Mouse (Mus musculus) adrenal gland, postnatal 4 days (tissue): ENCODE data around the gene Ywhag. TPM values are rescaled to one million over a fixed set of nuclear protein-coding genes. Genes with fewer than 3 reads are reported as not detected.

Experiments
- DNase-seq, 2 experiments: peaks; one replicate each; pipeline ENCODE4 v3.0.0; 2021 to 2022; ENCODE audit warnings: low spot score in 2 of 2, mixed read lengths in 2 of 2
- long read RNA-seq, 2 experiments: library from polyadenylated mRNA; stranded (forward); transcript quantifications; one replicate each; pipeline ENCODE4 v2.0.0; 2021
- total RNA-seq, 2 experiments: library from RNA; stranded (reverse); gene quantifications; 2 replicates each; pipeline ENCODE4 v1.2.3; 2021

Ywhag gene
- 100 to 1,000 TPM; 285 to 303 TPM for total RNA-seq
- long read RNA-seq, experiment 1, transcript Ywhag-202 (2 exons, 417 nt), result major isoform, 5 of 40 reads
- long read RNA-seq, experiment 1, partial matches to known transcripts, result 0 of 40 reads
- long read RNA-seq, experiment 1, other reads (novel, unspliced or antisense), result 31 of 40 reads
- long read RNA-seq, experiment 2, transcript Ywhag-201 (2 exons, 3,520 nt), result major isoform, 114 of 244 reads
- long read RNA-seq, experiment 2, partial matches to known transcripts, result 129 of 244 reads
- long read RNA-seq, experiment 2, other reads (novel, unspliced or antisense), result 1 of 244 reads

DNA sequence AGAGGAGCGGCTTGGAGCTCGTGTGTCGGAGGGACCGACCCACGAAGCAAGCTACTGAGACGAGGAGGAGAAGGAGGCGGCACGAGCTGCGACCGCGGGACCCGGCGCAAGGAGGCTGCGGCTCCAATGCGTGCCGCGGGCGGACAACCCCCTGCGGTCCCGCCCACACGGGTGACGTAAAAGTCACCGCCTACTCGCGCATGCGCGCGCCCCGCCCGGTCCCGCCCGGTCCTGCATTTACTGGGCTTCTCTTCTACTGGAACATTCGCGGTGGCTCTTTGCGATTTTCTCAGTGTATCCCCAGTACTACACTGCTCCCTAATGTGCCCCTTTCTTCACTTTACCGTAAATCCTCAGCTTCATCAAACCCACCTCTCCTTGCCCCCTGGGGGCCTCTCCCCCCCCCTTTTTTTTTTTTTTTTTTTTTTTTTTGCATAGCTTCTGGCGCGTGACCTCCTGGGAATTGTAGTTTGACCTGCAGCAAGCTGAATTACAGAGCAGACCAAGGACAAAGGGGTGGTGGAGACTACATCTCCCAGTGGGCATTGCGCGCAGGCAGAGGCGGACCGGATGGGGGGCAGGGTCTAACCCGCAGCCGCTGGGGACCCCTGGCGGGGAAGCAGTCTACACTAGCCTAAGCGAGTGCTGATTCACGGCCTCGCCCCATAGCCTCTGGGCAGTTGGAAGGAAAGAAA, at the start of gene Ywhag:
Gene Ywhag, minus strand, starts transcription at position 136 of the 695 bp plus-strand sequence.
- DNase-seq, result peak; percentile 94 to 98

DNA sequence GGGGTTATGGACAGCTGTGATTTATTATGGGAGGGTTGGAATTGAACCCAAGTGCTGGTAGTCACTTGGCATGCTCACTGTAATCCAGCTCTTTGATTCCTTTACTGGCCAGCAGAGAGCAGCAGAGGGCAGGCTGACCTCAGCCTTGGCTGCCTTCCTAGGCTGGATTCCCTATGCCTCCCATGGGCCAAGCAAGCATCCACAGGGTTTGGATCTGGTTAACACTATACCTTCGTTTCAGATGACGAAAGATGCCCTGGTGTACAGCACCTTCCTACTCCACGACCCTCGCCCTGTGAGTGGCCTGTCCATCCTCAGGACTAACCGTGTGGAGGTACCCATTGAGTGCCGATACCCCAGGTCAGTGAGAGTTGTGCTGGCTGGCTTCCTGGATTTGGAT, 48.0 kb upstream of the Ywhag start:
- peak in 1 of 2 experiments; percentile 19 for DNase-seq

DNA sequence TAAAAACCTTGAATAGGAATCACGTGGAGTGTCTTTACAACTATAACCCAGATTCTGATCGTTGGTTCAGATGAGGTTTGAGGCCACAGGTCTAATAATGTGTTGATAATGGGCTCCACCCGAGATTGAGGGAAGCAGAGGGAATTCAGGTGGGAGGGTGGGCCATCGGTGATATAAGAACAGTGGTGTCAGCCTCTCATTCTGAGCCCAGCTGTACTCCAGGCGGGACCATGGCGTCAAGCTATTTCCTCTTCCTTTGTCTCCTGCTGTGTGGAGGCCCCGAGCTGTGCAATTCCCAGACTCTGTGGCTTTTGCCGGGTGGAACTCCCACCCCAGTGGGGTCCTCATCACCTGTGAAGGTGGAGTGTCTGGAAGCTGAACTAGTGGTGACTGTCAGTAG, 45.5 kb upstream of the Ywhag start, which contains the start of gene Zp3:
Gene Zp3, plus strand, starts transcription at position 196 of the 400 bp plus-strand sequence.
- DNase-seq, result no peak

DNA sequence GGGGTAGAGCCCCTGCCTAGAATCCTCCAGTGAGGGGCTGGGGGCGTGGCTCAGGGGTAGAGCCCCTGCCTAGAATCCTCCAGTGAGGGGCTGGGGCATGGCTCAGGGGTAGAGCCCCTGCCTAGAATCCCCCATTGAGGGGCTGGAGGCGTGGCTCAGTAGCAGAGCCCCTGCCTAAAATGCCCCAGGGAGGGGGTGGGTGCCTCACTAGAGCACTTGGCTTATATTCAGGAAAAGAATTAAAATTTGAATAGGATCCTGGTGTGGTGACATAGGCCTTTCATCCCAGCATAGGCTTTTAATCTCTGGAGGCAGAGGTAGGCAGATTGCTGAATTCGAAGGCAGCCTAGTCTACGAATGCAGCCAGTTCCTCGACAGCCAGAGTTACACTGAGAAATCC, 45.0 kb upstream of the Ywhag start:
- DNase-seq, result no peak

DNA sequence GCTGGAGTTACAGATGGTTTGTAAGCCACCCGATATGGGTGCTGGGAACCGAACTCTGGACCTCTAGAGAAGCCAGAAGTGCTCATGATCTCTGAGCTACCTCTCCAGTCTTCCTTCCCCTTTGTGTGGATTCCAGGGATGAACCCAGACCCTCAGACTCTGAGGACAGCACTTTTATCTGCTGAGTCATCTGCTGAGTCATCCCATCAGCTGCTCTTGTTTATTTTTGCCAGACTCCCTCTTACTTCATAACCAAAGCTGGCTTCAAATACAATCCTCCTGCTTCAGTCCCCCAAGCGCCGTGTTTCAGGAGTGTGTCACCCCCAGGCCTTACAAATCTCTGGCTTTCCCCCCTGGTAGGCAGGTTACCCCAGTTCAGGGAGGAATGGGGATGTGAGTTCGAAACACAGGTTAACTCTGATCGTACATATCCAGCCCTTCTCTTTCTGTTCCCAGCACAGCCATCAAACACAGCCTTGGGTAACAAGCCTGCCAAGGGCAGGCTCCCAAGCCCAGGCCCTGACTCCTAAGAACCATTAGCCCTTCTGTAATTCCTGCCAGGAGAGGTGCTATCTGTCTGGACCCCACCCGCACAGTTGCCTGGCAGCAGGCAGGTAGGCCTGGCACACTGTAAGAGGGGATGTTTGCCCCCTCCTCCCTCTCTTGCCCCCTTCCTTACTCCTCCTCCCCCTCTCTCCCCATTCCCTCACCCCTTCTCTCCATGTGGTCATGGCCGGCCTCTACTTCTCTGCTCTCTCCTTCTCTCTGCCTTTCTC, 41.7 kb upstream of the Ywhag start:
- no peak for DNase-seq

DNA sequence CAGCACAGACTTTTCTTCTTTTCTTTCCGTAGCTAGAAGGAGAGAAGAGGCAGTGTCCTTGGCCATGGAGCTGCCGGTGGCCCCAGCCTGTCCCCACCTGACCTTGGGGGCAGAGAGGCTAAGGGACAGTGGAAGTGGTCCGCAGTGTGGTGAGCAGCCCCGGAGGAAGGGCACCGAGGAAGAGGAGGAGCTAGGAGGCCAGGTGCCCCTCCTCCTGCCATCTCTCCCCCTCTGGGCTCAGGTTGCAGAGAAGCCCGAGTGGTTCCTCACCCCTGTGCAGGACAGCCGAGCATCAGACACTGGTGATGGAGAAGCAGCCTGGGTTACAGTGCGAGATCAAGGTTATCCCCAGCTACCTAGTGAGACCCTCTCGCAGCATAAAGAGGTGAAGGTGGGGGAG, 39.9 kb upstream of the Ywhag start, which contains the start of gene Ssc4d:
Gene Ssc4d, minus strand, starts transcription at position 167 of the 400 bp plus-strand sequence.
- no peak for DNase-seq

DNA sequence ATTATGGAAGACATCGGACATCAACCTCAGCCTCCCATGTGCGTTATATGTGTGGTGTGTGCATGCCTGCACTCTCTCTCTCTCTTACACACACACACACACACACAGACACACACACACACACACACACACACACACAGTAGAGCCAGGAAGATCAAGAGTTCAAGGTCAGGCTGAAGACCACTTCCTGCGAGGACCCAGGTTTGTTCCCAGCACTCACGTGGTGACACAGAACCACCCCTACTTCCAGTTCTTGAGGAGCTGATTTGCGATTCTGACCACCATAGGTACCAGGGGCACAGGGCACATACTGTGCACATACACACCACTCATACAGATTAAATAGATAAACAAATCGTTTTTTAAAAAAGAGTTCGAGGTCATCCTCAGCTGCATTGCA, 37.5 kb upstream of the Ywhag start:
- no peak for DNase-seq

DNA sequence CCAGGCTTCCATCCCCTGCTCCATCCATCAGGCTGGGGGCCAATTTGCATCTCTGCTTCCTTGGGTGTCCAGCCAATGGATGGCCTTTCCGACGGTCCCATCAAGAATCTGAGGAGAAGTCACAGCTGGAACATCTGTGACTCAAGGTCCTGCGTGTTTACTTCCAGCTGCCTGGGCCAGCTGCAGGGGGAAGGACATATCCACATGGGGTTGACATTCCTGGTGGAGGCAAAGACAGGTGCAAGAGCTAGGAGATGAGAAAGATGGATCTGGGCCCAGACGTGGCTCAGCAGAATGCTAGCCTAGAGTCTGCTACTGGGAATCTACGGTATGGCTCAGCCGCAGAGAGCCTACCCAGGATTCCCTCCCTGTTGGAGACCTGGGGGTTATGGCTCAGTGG, 35.8 kb upstream of the Ywhag start:
- DNase-seq, result no peak

DNA sequence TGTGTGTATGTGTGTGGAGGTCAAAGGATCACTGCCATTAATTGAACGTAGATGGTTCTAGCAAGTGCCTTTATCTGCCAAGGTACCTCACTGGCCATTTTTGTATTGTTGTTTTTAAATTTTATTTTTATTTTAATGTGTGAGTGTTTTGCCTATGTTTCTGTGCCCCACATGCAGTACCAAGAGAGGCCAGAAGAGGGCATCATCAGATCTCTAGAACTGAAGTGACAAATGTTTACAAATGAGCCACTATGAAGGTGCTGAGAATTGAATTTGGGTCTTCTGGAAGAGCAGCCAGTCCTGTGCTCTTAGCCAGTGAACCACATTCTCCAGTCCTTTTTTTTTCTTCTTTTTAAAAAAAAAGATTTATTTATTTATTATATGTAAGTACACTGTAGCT, 34.4 kb upstream of the Ywhag start:
- no peak for DNase-seq

DNA sequence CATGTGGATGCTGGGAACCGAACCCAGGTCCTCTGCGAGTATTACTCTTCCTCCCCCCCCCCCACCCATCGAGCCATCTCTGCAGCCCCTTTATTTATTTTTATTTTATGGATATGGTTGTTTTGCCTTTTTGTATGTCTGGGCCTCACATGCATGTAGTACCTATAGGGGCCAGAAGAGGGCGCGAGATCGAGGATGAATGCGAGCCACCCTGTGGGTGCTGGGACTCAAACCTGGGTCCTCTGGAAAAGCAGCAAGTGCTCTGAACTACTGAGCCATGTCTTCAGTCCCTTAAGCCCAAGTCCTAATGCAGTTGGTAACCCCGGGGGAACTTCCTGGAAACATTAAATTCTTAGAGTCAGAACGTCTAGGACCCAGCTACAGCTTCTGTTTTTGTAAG, 32.5 kb upstream of the Ywhag start:
- no peak for DNase-seq

DNA sequence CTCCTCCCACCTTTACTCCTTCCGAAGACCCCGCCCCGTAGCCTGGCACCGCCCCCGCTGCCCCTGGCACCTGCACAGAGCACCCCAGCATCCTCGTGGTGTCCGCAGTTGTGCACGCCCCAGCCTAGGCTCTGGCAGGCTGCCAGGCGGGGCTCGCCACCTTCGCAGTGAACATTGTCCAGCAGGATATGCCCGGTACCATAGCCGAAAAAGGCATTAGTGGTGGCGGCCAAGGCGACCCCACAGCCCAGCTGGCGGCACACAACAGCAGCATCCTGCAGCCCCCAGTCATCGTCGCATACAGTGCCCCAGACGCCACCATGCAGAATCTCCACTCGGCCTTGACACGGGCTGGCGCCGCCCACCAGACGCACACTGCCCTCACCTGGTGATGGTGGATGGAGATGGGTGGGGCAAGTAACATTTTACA, 31.1 kb upstream of the Ywhag start:
- no peak for DNase-seq

DNA sequence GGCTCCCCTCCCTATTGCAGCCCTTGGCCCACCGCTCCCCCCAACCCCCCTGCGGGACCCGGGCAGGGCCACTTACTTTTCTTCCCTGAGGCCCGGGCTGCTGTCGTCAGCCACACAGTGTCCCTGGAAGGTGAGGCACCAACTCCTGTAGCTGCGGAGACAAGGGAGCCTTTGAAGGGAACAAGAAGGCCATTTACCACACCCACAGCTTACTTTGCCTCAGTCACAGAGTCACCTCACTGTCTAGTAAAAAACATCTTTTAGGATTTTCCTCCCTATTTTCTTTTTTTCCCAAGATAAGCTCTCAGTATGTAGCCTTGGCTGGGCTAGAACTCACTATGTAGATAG, 28.8 kb upstream of the Ywhag start:
- no peak for DNase-seq

DNA sequence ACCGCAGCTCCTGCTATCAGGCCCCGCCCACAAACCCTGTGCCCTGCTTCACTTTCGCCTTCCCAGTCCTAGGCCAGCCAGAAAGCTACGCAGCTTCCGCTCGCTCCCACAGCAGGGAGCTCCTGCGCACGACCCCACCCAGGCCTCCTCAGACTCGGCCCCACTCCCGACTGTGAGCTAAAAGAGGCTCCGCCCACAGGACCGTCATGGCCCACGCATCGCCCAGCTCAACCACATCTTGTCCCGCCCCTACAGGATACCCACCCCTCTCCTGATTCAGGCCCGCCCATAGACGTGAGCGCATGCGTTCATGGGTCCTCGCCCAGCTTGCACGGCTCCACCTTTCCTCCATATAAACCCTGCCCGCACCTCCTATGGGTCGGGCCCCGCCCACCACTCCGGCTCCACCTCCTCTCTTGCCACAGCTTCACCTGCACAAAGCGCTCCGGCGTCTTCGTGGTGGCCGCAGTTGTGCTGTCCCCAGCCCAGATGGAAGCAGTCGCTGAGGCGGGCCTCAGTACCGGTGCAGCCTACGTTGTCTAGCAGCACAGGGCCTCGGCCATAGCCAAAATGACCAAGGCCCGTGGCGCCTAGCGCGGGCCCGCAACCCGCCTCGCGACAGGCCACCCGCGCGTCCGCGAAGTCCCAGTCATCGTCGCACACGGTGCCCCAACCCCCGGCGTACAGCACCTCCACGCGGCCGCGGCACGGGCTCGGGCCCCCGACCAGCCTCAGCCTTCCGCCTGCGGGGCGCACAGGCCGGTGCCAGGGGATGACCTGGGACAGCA, 28.3 kb upstream of the Ywhag start:
- peak; percentile 82 to 94 for DNase-seq

DNA sequence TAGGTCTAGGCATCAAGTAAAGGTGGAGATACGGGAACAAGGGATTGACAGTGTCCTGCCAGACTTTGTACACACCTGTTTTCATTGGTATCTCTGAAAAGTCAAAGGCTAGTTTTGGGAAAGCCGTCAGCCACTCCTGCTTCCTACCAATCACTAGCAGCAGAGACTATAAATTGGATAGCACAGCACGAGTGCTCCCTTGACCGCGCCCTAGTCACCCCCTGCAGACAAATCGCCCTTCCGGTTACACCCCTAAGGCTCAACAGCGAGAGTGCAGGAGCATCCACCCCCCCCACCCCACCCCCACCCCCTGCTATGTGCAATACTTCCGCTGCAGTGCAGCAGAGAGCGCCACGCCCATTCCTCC, 27.7 kb upstream of the Ywhag start:
- no peak for DNase-seq

DNA sequence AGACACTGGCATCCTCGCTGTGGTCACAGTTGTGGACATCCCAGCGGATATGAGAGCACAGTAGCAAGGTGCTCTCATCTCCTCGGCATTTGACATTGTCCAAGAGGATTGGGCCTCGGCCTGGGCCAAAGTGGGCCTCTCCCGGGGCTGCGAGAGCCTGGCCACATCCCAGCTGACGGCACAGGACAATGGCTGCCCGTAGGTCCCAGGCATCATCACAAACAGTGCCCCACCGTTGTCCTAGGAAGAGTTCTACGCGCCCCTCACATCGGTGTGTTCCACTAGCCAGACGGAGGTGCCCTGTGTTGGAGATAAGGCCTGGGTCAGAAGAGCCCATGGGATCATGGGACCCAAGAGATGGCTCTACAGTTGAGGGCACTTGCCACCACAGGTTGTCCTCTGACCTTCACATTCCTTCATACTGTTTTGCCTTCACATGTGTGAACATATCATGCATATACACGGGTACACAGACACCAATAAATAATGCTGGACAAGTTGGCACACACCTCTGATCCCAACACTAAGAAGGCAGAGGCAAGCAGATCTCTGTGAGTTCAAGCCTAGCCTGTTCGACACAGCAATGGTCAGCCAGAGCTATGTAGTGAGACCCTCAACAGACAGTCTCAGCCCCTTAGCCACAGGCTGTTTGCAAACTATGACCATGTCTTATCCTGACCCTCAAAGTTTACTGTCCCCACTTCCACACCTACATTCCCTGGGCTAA, 26.7 kb upstream of the Ywhag start:
- no peak for DNase-seq

DNA sequence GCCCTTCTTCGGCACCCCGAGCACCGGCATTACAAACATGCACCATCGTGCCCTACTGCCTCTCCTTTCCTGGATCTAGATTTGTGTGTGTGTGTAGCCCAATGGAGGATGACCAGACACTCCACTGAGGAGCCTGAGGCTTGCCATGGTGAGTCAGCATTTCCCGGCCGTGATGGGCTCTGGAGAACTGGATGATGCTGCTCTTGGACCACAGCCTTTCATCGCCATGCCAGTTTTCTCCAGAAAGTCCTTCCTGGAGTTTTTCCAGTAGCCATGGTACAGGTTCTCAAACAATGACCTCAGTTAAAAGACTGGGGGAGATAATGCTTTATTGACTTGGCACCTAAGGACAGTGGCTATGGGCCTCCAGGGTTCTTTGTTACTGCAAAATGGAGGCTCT, 25.5 kb upstream of the Ywhag start:
- no peak for DNase-seq

DNA sequence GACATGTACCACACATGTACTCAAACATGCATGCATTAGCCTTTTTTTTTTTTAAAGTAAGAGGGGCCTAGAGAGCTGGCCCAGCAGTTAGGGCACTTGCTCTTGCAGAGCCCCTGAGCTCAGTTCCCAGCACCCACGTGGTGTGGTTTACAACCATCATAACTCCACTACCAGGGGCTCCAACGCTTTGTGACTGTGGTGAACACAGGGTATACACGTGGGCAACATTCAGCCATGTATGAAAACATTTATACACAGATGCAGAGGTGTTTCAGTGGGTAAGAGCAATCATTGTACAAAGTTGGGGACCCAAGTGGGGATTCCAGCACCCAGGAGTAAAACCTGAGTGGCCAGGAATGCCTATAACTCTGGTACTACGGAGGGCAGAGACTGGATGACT, 24.0 kb upstream of the Ywhag start:
- DNase-seq, result no peak

DNA sequence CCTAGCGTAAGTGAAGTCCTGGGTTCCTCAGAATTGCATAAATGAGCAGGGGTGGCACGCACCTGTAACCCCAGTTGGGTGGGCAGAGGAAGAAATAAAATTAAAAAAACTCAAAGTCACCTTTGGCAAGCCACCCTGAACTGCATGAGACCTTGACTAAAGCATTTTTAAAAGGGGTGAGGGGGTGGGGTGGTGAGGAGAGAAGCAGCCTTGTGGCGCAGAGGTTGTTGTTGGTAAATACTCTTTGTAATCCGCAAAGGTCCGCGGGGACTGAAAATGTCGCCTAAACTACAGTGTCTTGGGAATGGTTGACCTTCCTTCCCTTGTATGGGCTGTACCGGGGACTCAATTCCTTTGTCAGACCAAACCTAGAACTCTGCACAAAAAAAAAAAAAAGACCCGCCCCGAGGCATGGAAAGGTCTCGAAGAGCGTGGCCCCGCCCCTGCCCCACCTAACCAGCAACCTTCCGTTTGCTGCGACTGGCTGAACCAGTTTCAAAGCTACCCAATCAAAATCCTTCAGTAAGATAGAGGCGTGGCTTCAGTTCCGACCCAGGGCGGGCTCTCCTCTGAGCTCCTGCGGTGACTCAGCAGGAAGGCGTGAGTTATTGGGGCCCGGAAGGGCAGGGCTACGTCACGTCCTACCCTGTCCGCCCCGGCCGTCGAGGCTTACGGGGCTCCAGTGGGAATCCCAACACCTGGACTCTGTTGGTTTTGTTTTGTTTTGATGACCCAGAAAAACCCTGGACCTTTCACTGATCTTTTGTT, 23.0 kb upstream of the Ywhag start:
- DNase-seq, result peak; percentile 72 to 84

DNA sequence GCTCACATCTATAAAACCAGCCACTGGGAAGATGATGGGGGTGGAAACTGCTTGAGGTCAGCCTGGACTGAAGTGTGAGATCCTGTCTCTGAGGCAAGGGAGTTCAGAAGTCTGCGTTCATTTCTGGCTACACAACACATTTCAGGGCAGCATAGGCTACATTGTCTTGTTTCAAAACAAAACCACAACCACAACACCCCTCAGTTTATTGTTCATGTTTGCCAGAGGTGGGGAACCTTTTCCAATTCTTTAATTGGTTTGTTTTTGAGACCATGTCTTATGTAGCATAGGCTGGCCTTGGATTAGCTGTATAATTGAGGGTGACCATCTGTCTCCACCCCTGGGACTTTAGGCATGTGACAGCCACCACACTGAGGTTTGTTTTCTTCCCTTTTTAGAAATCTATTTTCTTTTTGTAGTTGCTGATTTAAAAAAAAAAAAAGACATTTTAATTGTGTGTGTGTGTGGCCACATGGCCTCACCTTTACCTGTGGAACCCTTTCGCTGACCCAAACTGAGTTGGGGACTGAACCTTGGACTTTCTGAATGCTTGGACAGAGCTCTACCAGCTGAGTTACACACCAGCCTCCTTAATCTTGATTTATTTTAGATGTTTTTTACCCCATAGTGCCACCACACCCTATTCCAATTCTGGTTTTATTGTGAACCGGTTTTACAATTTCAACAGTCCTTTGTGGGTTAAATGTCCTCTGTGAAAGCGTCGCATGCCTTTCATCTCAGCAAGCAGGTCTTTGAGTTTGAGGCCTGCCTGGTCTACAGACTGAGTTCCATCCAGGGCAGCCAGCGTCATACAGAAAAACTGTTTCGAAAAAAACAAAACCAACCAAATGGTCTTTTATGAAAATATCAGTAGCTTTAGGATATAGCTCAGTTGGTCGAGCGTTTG, 22.1 kb upstream of the Ywhag start:
- DNase-seq, result no peak
